Mouse (Mus musculus): ENCODE results near the gene Gstt4. TPM values are rescaled to one million over a fixed set of nuclear protein-coding genes. Genes with fewer than 3 reads are reported as not detected.
A peak's percentile ranks its signal among the peaks of the same experiment; 100 is the strongest.

The Gstt4 gene
- polyA plus RNA-seq, 1 experiment = not detected

DNA sequence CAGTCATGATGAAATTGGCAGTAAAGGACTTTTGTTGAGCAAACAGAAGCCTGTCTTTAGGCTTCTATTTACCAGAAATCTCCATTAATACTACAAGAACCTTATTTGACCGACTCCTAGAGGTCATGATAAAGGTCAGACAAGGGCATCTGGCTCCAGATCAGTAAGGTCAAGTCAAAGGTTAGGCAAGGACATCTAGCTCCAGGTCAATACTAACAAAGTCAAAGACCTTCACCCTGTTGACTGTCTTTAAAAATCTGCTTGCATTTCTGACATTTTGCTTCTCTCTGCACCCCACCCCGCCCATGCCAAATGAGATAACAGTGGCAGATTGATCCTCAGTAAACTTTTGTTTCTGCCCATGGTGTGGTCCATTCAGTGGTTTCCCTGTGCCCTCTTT lies 18.1 kb downstream of the Gstt4 start:
- Histone ChIP-seq H3K27ac (ENCODE audit: insufficient read depth, low read depth, low read length) (no peak overlapping the region), H3K4me1 (ENCODE audit: control insufficient read depth, insufficient read depth, low read length) (no peaks in the 10 kb centered on the region), H3K4me3 (ENCODE audit: insufficient read depth, low read depth, low read length) (no peak overlapping the region)
- no peak for TF ChIP-seq POLR2A (IDR thresholded peaks at IDR 0.05; ENCODE audit: insufficient read depth, low read depth, low read length)
- TF ChIP-seq CTCF (IDR thresholded peaks at IDR 0.05; ENCODE audit: insufficient read depth, low read depth, low read length) = no peak
- WGBS = 85% methylated on average over 2 of the region's 2 CpGs

DNA sequence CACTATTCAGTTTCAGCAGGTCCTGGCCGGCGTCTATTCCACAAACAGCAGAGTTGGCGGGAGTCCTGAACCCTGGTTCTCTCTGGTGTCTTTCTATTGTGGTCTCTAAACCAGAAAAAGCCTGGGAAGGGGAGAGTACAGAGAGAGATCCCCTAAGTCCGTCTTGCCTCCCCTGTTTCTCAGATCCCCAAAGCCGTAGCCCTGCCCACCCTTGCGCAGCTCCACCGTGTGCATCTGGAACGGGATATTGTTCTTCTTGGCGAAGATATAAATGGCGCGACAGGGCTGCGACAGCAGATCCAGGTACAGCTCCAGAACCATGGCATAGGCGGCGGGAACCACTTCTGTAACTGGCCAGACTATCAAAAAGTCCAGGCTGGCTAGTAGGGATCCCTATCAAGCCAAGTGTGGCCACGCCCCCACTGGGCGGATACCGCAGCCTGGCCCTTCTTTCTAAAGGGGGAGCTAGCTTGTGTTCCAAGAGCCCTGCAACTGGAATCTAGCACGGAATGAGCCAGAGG lies 24.1 kb downstream of the Gstt4 start, which contains the start of gene Gstt1:
Gene Gstt1 (minus strand): TSS at position 409 of the 521 bp plus-strand sequence.
- no peak for TF ChIP-seq POLR2A (IDR thresholded peaks at IDR 0.05; ENCODE audit: insufficient read depth, low read depth, low read length)
- no peak for TF ChIP-seq CTCF (IDR thresholded peaks at IDR 0.05; ENCODE audit: insufficient read depth, low read depth, low read length)
- Histone ChIP-seq H3K4me3 (ENCODE audit: insufficient read depth, low read depth, low read length) (peak within 1 kb of the TSS; percentile 33), H3K27ac (ENCODE audit: insufficient read depth, low read depth, low read length) (no peak within 1 kb of the TSS; the same call in 1 of the 2 replicates), H3K4me1 (ENCODE audit: control insufficient read depth, insufficient read depth, low read length) (peaks cover 8% of the 10 kb centered on the region)
- 7% methylated on average over 18 of the region's 18 CpGs for WGBS

DNA sequence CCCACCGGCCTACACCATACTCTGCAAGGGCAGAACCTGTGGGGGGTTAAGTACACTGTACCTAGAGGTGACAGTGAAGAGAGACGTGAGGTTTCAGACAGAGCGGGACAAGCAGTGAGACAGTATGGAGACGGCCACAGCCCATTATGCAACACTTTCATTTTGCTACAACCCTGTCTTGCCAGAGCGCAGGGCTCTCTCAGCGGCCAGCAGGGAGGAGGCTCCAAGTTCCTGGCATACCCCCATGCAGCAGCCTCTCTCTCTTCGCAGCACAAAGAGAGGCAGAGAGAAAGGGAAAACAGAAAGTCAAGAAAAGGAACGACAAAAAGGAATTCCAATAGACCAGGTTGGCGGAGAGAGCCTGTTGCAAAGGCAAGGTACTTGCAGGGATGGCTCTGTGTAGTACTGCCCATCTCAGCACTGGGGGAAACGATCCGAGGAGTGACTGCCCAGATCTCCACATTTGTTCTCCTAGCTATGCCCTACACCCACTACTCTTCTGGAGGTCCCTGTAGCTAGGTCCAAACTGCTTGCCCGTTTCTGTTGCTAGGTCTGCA lies 24.6 kb downstream of the Gstt4 start:
- under 1% methylated on average over 12 of the region's 12 CpGs for WGBS
- Histone ChIP-seq H3K4me3 (ENCODE audit: insufficient read depth, low read depth, low read length) (peak overlapping the region; percentile 33), H3K4me1 (ENCODE audit: control insufficient read depth, insufficient read depth, low read length) (peaks cover 8% of the 10 kb centered on the region), H3K27ac (ENCODE audit: insufficient read depth, low read depth, low read length) (no peak overlapping the region; the same call in 1 of the 2 replicates)
- no peak for TF ChIP-seq CTCF (IDR thresholded peaks at IDR 0.05; ENCODE audit: insufficient read depth, low read depth, low read length)
- TF ChIP-seq POLR2A (IDR thresholded peaks at IDR 0.05; ENCODE audit: insufficient read depth, low read depth, low read length) = no peak

DNA sequence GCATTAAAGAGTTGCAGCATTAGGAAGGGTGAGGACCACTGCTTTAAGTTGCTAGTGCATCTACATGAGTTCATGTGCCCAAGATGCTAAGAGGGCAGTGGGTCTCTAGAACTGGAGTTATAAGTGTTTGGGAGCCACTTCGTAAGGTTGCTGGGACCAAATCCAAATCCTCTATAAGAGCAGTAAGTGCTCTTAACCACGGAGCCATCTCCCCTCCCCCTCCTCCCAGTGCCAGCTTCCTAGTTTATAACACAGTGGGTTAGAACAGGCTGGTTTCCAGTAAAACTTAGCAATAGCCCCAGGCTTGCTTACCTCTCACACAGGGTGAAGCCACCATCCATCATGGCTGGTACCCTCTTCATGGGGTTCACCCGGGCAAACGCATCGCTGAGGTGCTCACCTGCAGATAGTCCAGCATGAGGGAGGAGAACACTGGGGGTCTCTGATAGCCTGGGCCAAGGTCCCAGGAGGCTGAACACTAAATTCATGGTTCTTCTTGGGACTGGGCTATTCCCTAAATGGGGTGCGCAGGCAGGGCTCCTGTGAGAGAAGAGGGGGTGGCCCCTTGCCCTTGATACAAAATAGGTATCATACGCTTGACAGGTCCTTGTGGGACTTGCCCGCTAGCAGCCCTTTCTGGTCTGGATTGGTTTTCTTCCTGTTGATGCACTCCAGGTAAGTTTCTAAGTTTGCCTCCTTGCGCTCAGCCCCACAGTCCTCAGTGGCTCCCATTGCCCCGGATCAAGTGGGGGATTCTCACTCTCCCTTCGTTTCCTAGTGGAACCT lies 25.4 kb downstream of the Gstt4 start:
- TF ChIP-seq POLR2A (IDR thresholded peaks at IDR 0.05; ENCODE audit: insufficient read depth, low read depth, low read length) (no peak), CTCF (IDR thresholded peaks at IDR 0.05; ENCODE audit: insufficient read depth, low read depth, low read length) (no peak)
- Histone ChIP-seq H3K4me1 (ENCODE audit: control insufficient read depth, insufficient read depth, low read length) (peaks cover 8% of the 10 kb centered on the region), H3K4me3 (ENCODE audit: insufficient read depth, low read depth, low read length) (no peak overlapping the region), H3K27ac (ENCODE audit: insufficient read depth, low read depth, low read length) (no peak overlapping the region)
- WGBS = 48% methylated on average over 11 of the region's 11 CpGs

DNA sequence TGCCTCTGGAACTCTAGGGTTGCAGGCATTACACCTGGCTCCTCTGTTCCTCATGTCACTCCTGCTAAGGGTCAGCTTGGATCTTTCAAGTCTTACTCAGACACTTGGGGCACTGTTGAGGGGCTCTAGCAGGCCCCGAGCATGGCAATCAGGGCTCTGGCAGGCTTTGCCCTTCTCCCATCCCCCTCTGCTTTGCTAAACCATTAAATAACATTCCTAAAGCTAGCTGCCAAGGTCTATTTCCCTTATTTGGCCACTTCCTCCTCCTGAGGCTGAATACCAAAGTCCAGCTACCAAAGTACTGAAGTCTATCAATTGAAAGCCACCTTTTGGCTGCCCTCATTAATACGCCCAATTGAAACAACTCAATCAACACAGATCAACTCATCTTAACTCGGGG lies 27.5 kb downstream of the Gstt4 start:
- WGBS = 47% methylated on average over 3 of the region's 3 CpGs
- TF ChIP-seq POLR2A (IDR thresholded peaks at IDR 0.05; ENCODE audit: insufficient read depth, low read depth, low read length) = no peak
- no peak for TF ChIP-seq CTCF (IDR thresholded peaks at IDR 0.05; ENCODE audit: insufficient read depth, low read depth, low read length)
- Histone ChIP-seq H3K4me1 (ENCODE audit: control insufficient read depth, insufficient read depth, low read length) (peaks cover 8% of the 10 kb centered on the region), H3K4me3 (ENCODE audit: insufficient read depth, low read depth, low read length) (no peak overlapping the region), H3K27ac (ENCODE audit: insufficient read depth, low read depth, low read length) (no peak overlapping the region)

DNA sequence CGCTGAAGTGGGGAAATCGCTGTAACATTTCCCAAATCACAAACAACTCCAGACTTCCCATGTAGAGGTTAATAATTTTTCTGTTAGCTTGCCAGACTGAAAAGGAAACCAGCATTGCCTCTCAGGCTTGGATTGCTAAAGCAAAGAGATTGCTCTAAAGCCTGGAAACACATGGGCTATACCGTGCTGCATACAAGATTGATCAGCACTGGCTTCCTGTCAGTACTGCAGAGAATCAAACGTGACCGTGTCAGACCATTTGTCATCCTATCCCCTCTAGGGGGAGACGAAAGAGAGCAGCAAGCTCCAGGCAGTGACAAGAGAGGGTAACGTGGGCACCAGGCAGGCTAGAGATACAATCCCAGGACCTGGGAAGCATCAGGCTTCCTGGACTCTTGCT lies 31.6 kb downstream of the Gstt4 start:
- no peak overlapping the region for H3K27ac ChIP-seq (ENCODE audit: insufficient read depth, low read depth, low read length)
- TF ChIP-seq CTCF (IDR thresholded peaks at IDR 0.05; ENCODE audit: insufficient read depth, low read depth, low read length) (no peak), POLR2A (IDR thresholded peaks at IDR 0.05; ENCODE audit: insufficient read depth, low read depth, low read length) (no peak)
- 20% methylated on average over 7 of the region's 7 CpGs for WGBS
- H3K4me1 ChIP-seq (ENCODE audit: control insufficient read depth, insufficient read depth, low read length) = no peaks in the 10 kb centered on the region
- H3K4me3 ChIP-seq (ENCODE audit: insufficient read depth, low read depth, low read length) = no peak overlapping the region

DNA sequence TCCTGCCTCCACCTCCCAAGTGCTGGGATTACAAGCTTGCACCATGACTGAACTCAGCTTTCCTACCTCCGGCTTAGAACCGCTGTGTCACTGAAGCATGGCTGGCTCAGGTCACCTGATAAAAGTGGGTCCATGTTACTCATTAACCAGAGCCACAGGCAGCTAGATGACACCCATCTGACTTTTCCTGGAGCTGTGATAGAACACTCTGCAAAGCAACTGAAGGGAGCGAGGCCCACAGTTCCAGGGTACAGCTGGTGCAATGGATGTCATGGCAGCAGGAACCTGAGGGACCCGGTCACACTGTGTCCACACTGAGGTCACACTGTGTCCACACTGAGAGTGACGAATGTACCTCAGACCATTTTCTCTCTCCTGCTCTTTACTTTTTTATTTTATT lies 32.5 kb downstream of the Gstt4 start:
- TF ChIP-seq CTCF (IDR thresholded peaks at IDR 0.05; ENCODE audit: insufficient read depth, low read depth, low read length) = no peak
- TF ChIP-seq POLR2A (IDR thresholded peaks at IDR 0.05; ENCODE audit: insufficient read depth, low read depth, low read length) = no peak
- H3K27ac ChIP-seq (ENCODE audit: insufficient read depth, low read depth, low read length) = no peak overlapping the region
- no peaks in the 10 kb centered on the region for H3K4me1 ChIP-seq (ENCODE audit: control insufficient read depth, insufficient read depth, low read length)
- WGBS = 96% methylated on average over 5 of the region's 5 CpGs
- H3K4me3 ChIP-seq (ENCODE audit: insufficient read depth, low read depth, low read length) = no peak overlapping the region

DNA sequence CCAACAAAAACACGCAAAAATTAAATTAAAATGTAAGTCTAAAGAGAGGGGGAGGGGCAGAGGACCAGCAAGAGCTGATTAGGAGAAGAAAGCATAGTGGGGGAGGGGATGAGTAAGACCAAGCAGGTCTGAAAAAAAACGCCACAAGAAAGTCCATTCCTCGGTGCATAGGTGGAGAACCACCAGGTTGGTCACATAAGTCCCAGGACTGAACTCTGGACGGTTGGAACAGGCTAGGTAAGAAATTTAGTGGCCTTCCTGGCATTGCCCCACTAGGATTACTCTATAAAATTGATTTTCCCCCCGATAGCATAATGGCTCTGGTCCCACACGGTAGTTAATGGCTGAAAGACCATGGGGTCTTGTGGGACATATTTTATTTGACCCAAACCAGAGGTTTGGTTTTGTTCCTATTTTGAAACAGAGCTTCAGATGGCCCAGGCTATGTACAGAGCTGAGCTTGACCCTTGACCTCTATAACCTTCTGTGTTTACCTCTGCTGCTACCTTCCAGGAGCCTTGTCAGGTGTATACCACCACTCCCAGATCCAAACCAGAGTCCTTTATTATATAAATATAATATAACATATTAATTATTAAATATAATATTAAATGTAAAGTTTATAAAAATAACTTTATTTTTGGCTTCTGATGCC lies 33.1 kb downstream of the Gstt4 start:
- Histone ChIP-seq H3K27ac (ENCODE audit: insufficient read depth, low read depth, low read length) (no peak overlapping the region), H3K4me1 (ENCODE audit: control insufficient read depth, insufficient read depth, low read length) (no peaks in the 10 kb centered on the region), H3K4me3 (ENCODE audit: insufficient read depth, low read depth, low read length) (no peak overlapping the region)
- TF ChIP-seq POLR2A (IDR thresholded peaks at IDR 0.05; ENCODE audit: insufficient read depth, low read depth, low read length) = no peak
- TF ChIP-seq CTCF (IDR thresholded peaks at IDR 0.05; ENCODE audit: insufficient read depth, low read depth, low read length) = no peak
- WGBS = 84% methylated on average over 6 of the region's 6 CpGs

DNA sequence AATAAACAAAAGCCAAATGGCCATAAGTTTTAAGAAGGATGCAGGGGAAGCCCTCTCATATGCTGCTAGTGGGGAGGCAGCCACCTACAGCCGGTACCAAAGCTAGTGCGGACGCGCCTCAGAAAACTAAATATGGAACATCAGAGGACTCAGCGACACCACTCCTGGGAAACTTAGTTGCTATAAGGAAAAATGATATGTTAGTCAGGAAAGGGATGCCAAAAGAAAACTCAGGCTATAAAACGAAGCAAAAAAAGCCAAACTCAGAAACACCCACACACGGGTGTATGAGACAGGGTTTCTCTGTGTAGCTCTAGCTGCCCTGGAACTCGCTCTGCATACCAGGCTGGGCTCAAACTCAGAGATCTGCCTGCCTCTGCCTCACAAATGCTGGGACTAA lies 34.1 kb downstream of the Gstt4 start:
- TF ChIP-seq POLR2A (IDR thresholded peaks at IDR 0.05; ENCODE audit: insufficient read depth, low read depth, low read length) (no peak), CTCF (IDR thresholded peaks at IDR 0.05; ENCODE audit: insufficient read depth, low read depth, low read length) (no peak)
- H3K4me1 ChIP-seq (ENCODE audit: control insufficient read depth, insufficient read depth, low read length) = no peaks in the 10 kb centered on the region
- WGBS = 67% methylated on average over 8 of the region's 8 CpGs
- no peak overlapping the region for H3K4me3 ChIP-seq (ENCODE audit: insufficient read depth, low read depth, low read length)
- no peak overlapping the region for H3K27ac ChIP-seq (ENCODE audit: insufficient read depth, low read depth, low read length)
